Mouse (Mus musculus) lung, adult 2 months (tissue): Measurements from ENCODE around the gene Ppp1r8.

Source experiments
- CTCF ChIP-seq: fragments of 200-500 bp; IDR thresholded peaks from 2 replicates; pipeline ENCODE4 v1.5.1; 2011; ENCODE audit warnings: mild to moderate bottlenecking, low read length, control low read depth; ENCODE audit not compliant: insufficient read depth
- POLR2A ChIP-seq: fragments of 200-500 bp; IDR thresholded peaks from 2 replicates; pipeline ENCODE4 v1.6.1; 2011; ENCODE audit warnings: low read depth, mild to moderate bottlenecking, control low read depth, low read length, borderline replicate concordance; ENCODE audit errors: extremely low read depth

- TF ChIP-seq POLR2A: no peak
- no peak for TF ChIP-seq CTCF
These were observed 575 bp downstream of the Ppp1r8 start for GRCm38 (mm10) chr4:132842281-132842906.
